Mouse (Mus musculus) stomach, embryonic 16.5 days (tissue): ENCODE results near the gene Dennd4a. TPM values are rescaled to one million over a fixed set of nuclear protein-coding genes. Genes with fewer than 3 reads are reported as not detected.

ENCODE experiments used
- ATAC-seq: fragments of 200-750 bp; cut with Nextera tagmentation; 2 replicates; pipeline ENCODE4 v1.8.0; 2017; ENCODE audit warnings: moderate number of reproducible peaks, moderate TSS enrichment; ENCODE audit not compliant: insufficient read depth, low FRiP score
- H3K27ac ChIP-seq: fragments of 300-500 bp; sonication (generic); 2 replicates; pipeline ENCODE4 v1.5.1; 2014; ENCODE audit warnings: low read length
- H3K27me3 ChIP-seq: fragments of 300-500 bp; sonication (generic); 2 replicates; pipeline ENCODE4 v1.6.1; 2014; ENCODE audit warnings: low read length, control low read depth, mixed read lengths; ENCODE audit not compliant: control insufficient read depth, insufficient read depth
- H3K36me3 ChIP-seq: fragments of 300-500 bp; sonication (generic); 2 replicates; pipeline ENCODE4 v1.6.1; 2014; ENCODE audit warnings: low read length; ENCODE audit not compliant: control insufficient read depth, insufficient read depth
- H3K4me1 ChIP-seq: fragments of 300-500 bp; sonication (generic); 2 replicates; pipeline ENCODE4 v1.6.1; 2014; ENCODE audit warnings: low read length, control low read depth, mixed read lengths; ENCODE audit not compliant: control insufficient read depth, insufficient read depth
- H3K4me2 ChIP-seq: fragments of 300-500 bp; sonication (generic); 2 replicates; pipeline ENCODE4 v1.6.1; 2014; ENCODE audit warnings: low read depth, low read length, mixed read lengths
- H3K4me3 ChIP-seq: fragments of 300-500 bp; sonication (generic); replicated peaks from 2 replicates; pipeline ENCODE4 v1.5.1; 2014; ENCODE audit warnings: mild to moderate bottlenecking, low read length
- H3K9ac ChIP-seq: fragments of 300-500 bp; sonication (generic); 2 replicates; pipeline ENCODE4 v1.6.1; 2014; ENCODE audit warnings: low read length
- H3K9me3 ChIP-seq: fragments of 300-500 bp; sonication (generic); replicated peaks from 2 replicates; pipeline ENCODE4 v1.6.1; 2016; ENCODE audit warnings: low read length, control low read depth; ENCODE audit not compliant: control insufficient read depth
- WGBS: fragments of 180-500 bp; shearing (Covaris S2); extraction: QIAGEN DNeasy Blood & Tissue Kit; methylation state at CpG from one replicate; pipeline ENCODE4 v1.1.7; 2014; 5-methylcytosine and 5-hydroxymethylcytosine counted together
- polyA plus RNA-seq: library from polyadenylated mRNA; unstranded; fragments of >200 nt; fragmentation: Nextera tagmentation; extraction: Ambion mirVana; gene quantifications from 2 replicates; pipeline ENCODE4 v1.2.1, GENCODE M21; 2015

The Dennd4a gene
- polyA plus RNA-seq, result 8.0 and 8.3 TPM in 2 replicates

- Histone ChIP-seq H3K27me3 (no peaks in the 10 kb centered on the region), H3K4me2 (peak within 1 kb of the TSS; percentile 81), H3K4me1 (peaks cover 8% of the 10 kb centered on the region), H3K4me3 (peak within 1 kb of the TSS; percentile 88), H3K9me3 (no peaks in the 10 kb centered on the region), H3K27ac (peak within 1 kb of the TSS; percentile 87), H3K36me3 (no peaks in the 10 kb centered on the region), H3K9ac (peak within 1 kb of the TSS; percentile 82)
- ATAC-seq, result peak; percentile 99
- WGBS, result under 1% methylated on average over 51 of the region's 51 CpGs
These were observed at the start of gene Dennd4a for GRCm38 (mm10) chr9:64810822-64811537. Dennd4a (plus strand) TSS chr9:64811340.

- Histone ChIP-seq H3K9me3 (no peaks in the 10 kb centered on the region), H3K4me1 (no peaks in the 10 kb centered on the region), H3K4me2 (no peak overlapping the region), H3K27ac (no peak overlapping the region), H3K36me3 (no peaks in the 10 kb centered on the region), H3K4me3 (no peak overlapping the region), H3K27me3 (no peaks in the 10 kb centered on the region), H3K9ac (no peak overlapping the region)
- no peak for ATAC-seq
- WGBS, result 68% methylated on average over 2 of the region's 2 CpGs
These were observed 46.3 kb upstream of the Dennd4a start for GRCm38 (mm10) chr9:64764824-64765223.

GRCm38 (mm10) chr9:64766136-64766535 is 45.0 kb upstream of the Dennd4a start:
- ATAC-seq, result no peak
- Histone ChIP-seq H3K36me3 (no peaks in the 10 kb centered on the region), H3K4me1 (no peaks in the 10 kb centered on the region), H3K4me2 (no peak overlapping the region), H3K9me3 (no peaks in the 10 kb centered on the region), H3K9ac (no peak overlapping the region), H3K27me3 (no peaks in the 10 kb centered on the region), H3K4me3 (no peak overlapping the region), H3K27ac (no peak overlapping the region)
- whole genome bisulfite sequencing, result 87% methylated on average over 3 of the region's 3 CpGs

GRCm38 (mm10) chr9:64767796-64768195 is 43.3 kb upstream of the Dennd4a start:
- Histone ChIP-seq H3K4me1 (no peaks in the 10 kb centered on the region), H3K27me3 (no peaks in the 10 kb centered on the region), H3K36me3 (no peaks in the 10 kb centered on the region), H3K27ac (no peak overlapping the region), H3K4me3 (no peak overlapping the region), H3K9me3 (no peaks in the 10 kb centered on the region), H3K9ac (no peak overlapping the region), H3K4me2 (no peak overlapping the region)
- ATAC-seq, result no peak
- WGBS, result 64% methylated on average over 1 of the region's 1 CpGs

GRCm38 (mm10) chr9:64769066-64769695 is 42.0 kb upstream of the Dennd4a start:
- H3K27ac ChIP-seq, result no peak overlapping the region
- H3K27me3 ChIP-seq, result no peaks in the 10 kb centered on the region
- H3K9ac ChIP-seq, result no peak overlapping the region
- no peak for ATAC-seq
- H3K36me3 ChIP-seq, result no peaks in the 10 kb centered on the region
- H3K9me3 ChIP-seq, result no peaks in the 10 kb centered on the region
- no peak overlapping the region for H3K4me3 ChIP-seq
- 42% methylated on average over 9 of the region's 9 CpGs for WGBS
- no peaks in the 10 kb centered on the region for H3K4me1 ChIP-seq
- no peak overlapping the region for H3K4me2 ChIP-seq

- 92% methylated on average over 6 of the region's 6 CpGs for WGBS
These were observed 41.2 kb upstream of the Dennd4a start for GRCm38 (mm10) chr9:64769911-64770310.

GRCm38 (mm10) chr9:64770411-64770849 is 40.7 kb upstream of the Dennd4a start:
- Histone ChIP-seq H3K4me3 (no peak overlapping the region), H3K4me2 (no peak overlapping the region), H3K27me3 (no peaks in the 10 kb centered on the region), H3K9ac (no peak overlapping the region), H3K27ac (no peak overlapping the region), H3K4me1 (0 out of 2 replicates have a peak, but pooled peaks cover 4% of the 10 kb centered on the region), H3K9me3 (no peaks in the 10 kb centered on the region), H3K36me3 (no peaks in the 10 kb centered on the region)
- WGBS, result 75% methylated on average over 5 of the region's 5 CpGs
- no peak for ATAC-seq

More at GRCm38 (mm10) chr9:64769911-64770310, 41.2 kb upstream of the Dennd4a start:
- Histone ChIP-seq H3K27me3 (no peaks in the 10 kb centered on the region), H3K4me3 (no peak overlapping the region), H3K27ac (no peak overlapping the region), H3K9me3 (no peaks in the 10 kb centered on the region), H3K4me1 (0 out of 2 replicates have a peak, but pooled peaks cover 1% of the 10 kb centered on the region), H3K4me2 (no peak overlapping the region), H3K36me3 (no peaks in the 10 kb centered on the region), H3K9ac (no peak overlapping the region)
- ATAC-seq, result no peak

GRCm38 (mm10) chr9:64771236-64771635 is 39.9 kb upstream of the Dennd4a start:
- ATAC-seq, result no peak
- H3K9me3 ChIP-seq, result no peaks in the 10 kb centered on the region
- no peaks in the 10 kb centered on the region for H3K36me3 ChIP-seq
- H3K4me3 ChIP-seq, result no peak overlapping the region
- WGBS, result 52% methylated on average over 5 of the region's 5 CpGs
- no peak overlapping the region for H3K9ac ChIP-seq
- 0 out of 2 replicates have a peak, but pooled peaks cover 4% of the 10 kb centered on the region for H3K4me1 ChIP-seq
- no peaks in the 10 kb centered on the region for H3K27me3 ChIP-seq
- no peak overlapping the region for H3K27ac ChIP-seq
- H3K4me2 ChIP-seq, result no peak overlapping the region

- Histone ChIP-seq H3K9ac (no peak overlapping the region), H3K27ac (no peak overlapping the region), H3K4me1 (0 out of 2 replicates have a peak, but pooled peaks cover 4% of the 10 kb centered on the region), H3K9me3 (no peaks in the 10 kb centered on the region), H3K4me2 (no peak overlapping the region), H3K27me3 (no peaks in the 10 kb centered on the region), H3K36me3 (no peaks in the 10 kb centered on the region), H3K4me3 (no peak overlapping the region)
- no peak for ATAC-seq
- WGBS, result 71% methylated on average over 8 of the region's 8 CpGs
These were observed 37.9 kb upstream of the Dennd4a start for GRCm38 (mm10) chr9:64773254-64773653.
